Mouse (Mus musculus) embryonic facial prominence, embryonic 14.5 days (tissue): ENCODE measurements at regions not wholly inside any gene's neighbourhood (a gene's known extent, or its start where the extent isn't known, plus 50 kb on each side); places are given as distances from the start of the nearest gene placed in this dataset.

Experiments used
- ATAC-seq: fragments of 200-750 bp; cut with Nextera tagmentation; 2 replicates; pipeline ENCODE4 v1.8.0; 2017; ENCODE audit warnings: low read depth, moderate number of reproducible peaks, moderate TSS enrichment
- DNase-seq: peaks from one replicate; pipeline ENCODE4 v3.0.0-alpha.2; 2015; ENCODE audit warnings: low spot score
- H3K27ac ChIP-seq: fragments of 300-500 bp; sonication (generic); replicated peaks from 2 replicates; pipeline ENCODE4 v1.5.1; 2014; ENCODE audit warnings: low read depth, mild to moderate bottlenecking, low read length, moderate library complexity
- H3K27me3 ChIP-seq: fragments of 300-500 bp; sonication (generic); replicated peaks from 2 replicates; pipeline ENCODE4 v1.6.1; 2014; ENCODE audit warnings: low read length; ENCODE audit not compliant: control insufficient read depth, insufficient read depth
- H3K36me3 ChIP-seq: fragments of 300-500 bp; sonication (generic); 2 replicates; pipeline ENCODE4 v1.6.1; 2014; ENCODE audit warnings: low read length, mixed read lengths; ENCODE audit not compliant: control insufficient read depth, insufficient read depth
- H3K4me1 ChIP-seq: fragments of 300-500 bp; sonication (generic); 2 replicates; pipeline ENCODE4 v1.6.1; 2014; ENCODE audit warnings: antibody characterized with exemption, low read length; ENCODE audit not compliant: control insufficient read depth, insufficient read depth
- H3K4me2 ChIP-seq: fragments of 300-500 bp; sonication (generic); 2 replicates; pipeline ENCODE4 v1.6.1; 2014; ENCODE audit warnings: low read depth, mild to moderate bottlenecking, low read length, moderate library complexity, mixed read lengths
- H3K4me3 ChIP-seq: fragments of 300-500 bp; sonication (generic); 2 replicates; pipeline ENCODE4 v1.5.1; 2014; ENCODE audit warnings: low read depth, mild to moderate bottlenecking, low read length
- H3K9ac ChIP-seq: fragments of 300-500 bp; sonication (generic); 2 replicates; pipeline ENCODE4 v1.6.1; 2014; ENCODE audit warnings: low read depth, mild to moderate bottlenecking, low read length, moderate library complexity, mixed read lengths
- H3K9me3 ChIP-seq: fragments of 300-500 bp; sonication (generic); 2 replicates; pipeline ENCODE4 v1.6.1; 2016; ENCODE audit warnings: low read length; ENCODE audit not compliant: control insufficient read depth
- WGBS: fragments of 180-500 bp; shearing (Covaris S2); extraction: QIAGEN DNeasy Blood & Tissue Kit; methylation state at CpG from one replicate; pipeline ENCODE4 v1.1.7; 2014; 5-methylcytosine and 5-hydroxymethylcytosine counted together

DNA sequence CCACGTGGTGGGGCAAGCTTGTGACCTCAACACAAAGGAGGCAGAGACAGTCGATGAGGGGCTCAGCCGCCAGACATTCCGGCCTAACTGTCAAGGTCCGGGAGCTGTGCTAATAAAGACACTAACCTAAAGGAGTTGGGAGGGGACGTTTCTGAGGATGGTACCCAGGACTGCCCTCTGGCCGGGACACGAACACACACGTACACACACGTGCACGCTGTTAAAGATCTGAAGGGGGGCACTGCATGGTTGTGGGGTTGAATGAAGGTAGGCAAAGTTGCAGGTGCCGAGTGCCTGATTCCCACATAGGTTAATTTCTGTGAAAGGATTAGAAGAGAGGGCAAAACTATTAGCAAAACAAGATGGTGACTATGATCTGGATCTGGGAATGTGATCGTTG lies 65.4 kb upstream of the Mitf start:
- ATAC-seq (no peak), DNase-seq (no peak)
- peaks cover 12% of the 10 kb centered on the region for H3K4me1 ChIP-seq
- no peak overlapping the region for H3K27ac ChIP-seq
- no peak overlapping the region for H3K4me2 ChIP-seq
- no peak overlapping the region for H3K4me3 ChIP-seq
- H3K36me3 ChIP-seq = no peaks in the 10 kb centered on the region
- H3K9me3 ChIP-seq = peaks cover 4% of the 10 kb centered on the region; the same call in 1 of the 2 replicates
- no peaks in the 10 kb centered on the region for H3K27me3 ChIP-seq
- no peak overlapping the region for H3K9ac ChIP-seq
- WGBS = 52% methylated on average over 13 of the region's 13 CpGs

DNA sequence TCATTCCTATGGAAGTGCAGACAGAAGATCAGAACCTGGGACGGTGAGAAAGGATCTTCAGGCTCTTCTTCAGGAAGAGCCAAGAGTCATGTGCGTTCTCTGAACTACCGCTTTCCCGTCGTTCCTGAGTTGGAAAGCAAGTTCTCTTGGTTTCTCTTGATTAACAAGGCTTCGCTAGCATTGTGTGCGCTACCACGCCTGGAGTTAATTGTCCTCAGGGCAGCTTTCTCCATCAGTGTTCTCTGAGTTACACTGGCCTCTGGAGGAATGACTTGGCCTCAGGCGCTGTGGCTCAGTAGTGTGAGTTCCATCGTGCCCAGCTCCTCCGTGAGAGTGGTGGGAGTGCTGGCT lies 66.0 kb upstream of the Mitf start:
- Histone ChIP-seq H3K27ac (no peak overlapping the region), H3K36me3 (no peaks in the 10 kb centered on the region), H3K27me3 (no peaks in the 10 kb centered on the region), H3K4me1 (peaks cover 12% of the 10 kb centered on the region), H3K4me2 (peak overlapping the region; percentile 47), H3K9ac (no peak overlapping the region), H3K4me3 (peak overlapping the region; percentile 14), H3K9me3 (peaks cover 1% of the 10 kb centered on the region; the same call in 1 of the 2 replicates)
- 25% methylated on average over 11 of the region's 11 CpGs for WGBS
- no peak for ATAC-seq
- no peak for DNase-seq

- 9% methylated on average over 13 of the region's 13 CpGs for WGBS
- H3K4me1 ChIP-seq = peaks cover 12% of the 10 kb centered on the region
- H3K9ac ChIP-seq = no peak overlapping the region
- no peaks in the 10 kb centered on the region for H3K36me3 ChIP-seq
- H3K4me3 ChIP-seq = peak overlapping the region; percentile 14
- no peak overlapping the region for H3K27ac ChIP-seq
- DNase-seq = peak; percentile 69
- H3K9me3 ChIP-seq = no peaks in the 10 kb centered on the region
- H3K4me2 ChIP-seq = peak overlapping the region; percentile 47
- no peak for ATAC-seq
- H3K27me3 ChIP-seq = no peaks in the 10 kb centered on the region
Observed at GRCm38 (mm10) chr6:97740107-97740850, 66.6 kb upstream of the Mitf start.

GRCm38 (mm10) chr6:97738846-97739245 lies 68.0 kb upstream of the Mitf start:
- Histone ChIP-seq H3K9ac (no peak overlapping the region), H3K4me2 (no peak overlapping the region), H3K27ac (no peak overlapping the region), H3K4me1 (peaks cover 11% of the 10 kb centered on the region), H3K9me3 (no peaks in the 10 kb centered on the region), H3K4me3 (no peak overlapping the region), H3K27me3 (no peaks in the 10 kb centered on the region), H3K36me3 (no peaks in the 10 kb centered on the region)
- 61% methylated on average over 4 of the region's 4 CpGs for WGBS
- no peak for ATAC-seq
- no peak for DNase-seq

DNA sequence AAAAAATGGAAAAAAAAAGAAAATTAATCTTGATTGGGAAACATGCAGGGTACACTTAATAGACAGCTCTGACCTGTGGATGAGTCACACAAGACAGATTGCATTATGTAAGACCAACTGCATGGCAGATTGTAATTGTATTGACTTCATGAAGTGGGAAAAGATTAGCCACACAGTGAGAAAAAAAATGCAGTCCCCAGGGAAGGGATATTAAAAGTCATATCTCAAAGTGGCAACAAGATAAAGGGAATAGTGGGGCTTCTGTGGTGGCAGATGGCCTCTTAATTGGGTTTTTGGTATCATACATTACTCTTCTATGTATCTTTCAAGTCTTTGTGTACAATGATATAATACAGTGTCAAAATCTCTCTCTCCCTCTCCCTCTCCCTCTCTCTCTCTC lies 76.0 kb upstream of the Mitf start:
- no peak overlapping the region for H3K9ac ChIP-seq
- ATAC-seq (no peak), DNase-seq (no peak)
- no peaks in the 10 kb centered on the region for H3K27me3 ChIP-seq
- H3K4me2 ChIP-seq = no peak overlapping the region
- no peak overlapping the region for H3K4me3 ChIP-seq
- H3K36me3 ChIP-seq = no peaks in the 10 kb centered on the region
- H3K4me1 ChIP-seq = no peaks in the 10 kb centered on the region
- H3K27ac ChIP-seq = no peak overlapping the region
- no peaks in the 10 kb centered on the region for H3K9me3 ChIP-seq

DNA sequence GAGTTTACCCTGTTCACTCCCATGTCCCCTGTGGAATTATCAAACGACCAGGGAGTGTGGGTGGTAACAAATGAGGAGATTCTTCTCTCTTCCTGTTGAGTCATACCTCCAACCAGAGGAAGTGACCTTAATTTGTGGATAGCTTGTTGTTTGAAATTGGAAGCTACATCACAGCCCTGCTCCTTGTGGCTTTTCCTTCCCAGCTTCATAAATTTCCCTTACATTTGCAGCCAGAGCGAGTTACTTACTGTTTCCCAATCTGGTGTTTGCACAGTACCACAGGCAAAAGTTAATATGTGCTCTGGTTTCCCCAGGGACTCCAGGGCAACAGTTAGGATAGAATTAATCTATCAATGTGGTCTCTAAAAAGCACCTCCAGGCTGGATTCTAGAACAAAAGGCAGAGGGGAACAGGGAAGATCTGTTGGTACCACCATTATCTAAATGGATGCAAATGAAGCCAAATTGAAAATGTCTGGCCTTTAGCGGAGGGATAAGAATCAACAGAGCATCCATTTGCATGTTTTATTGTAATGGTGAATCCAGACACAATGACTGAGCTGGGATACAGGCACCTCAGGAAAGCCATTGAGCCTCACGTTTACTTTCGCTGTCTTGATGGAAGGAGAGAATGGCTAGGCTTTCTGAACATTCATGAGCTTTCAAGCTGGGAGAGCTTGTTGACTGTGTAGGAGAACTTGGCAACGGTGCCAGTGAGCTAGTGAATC lies 88.5 kb upstream of the Mitf start:
- Histone ChIP-seq H3K27me3 (no peaks in the 10 kb centered on the region), H3K4me2 (no peak overlapping the region), H3K36me3 (no peaks in the 10 kb centered on the region), H3K4me1 (no peaks in the 10 kb centered on the region), H3K4me3 (no peak overlapping the region), H3K27ac (no peak overlapping the region), H3K9ac (no peak overlapping the region), H3K9me3 (no peaks in the 10 kb centered on the region)
- WGBS = 45% methylated on average over 6 of the region's 6 CpGs
- no peak for ATAC-seq
- peak; percentile 15 for DNase-seq

DNA sequence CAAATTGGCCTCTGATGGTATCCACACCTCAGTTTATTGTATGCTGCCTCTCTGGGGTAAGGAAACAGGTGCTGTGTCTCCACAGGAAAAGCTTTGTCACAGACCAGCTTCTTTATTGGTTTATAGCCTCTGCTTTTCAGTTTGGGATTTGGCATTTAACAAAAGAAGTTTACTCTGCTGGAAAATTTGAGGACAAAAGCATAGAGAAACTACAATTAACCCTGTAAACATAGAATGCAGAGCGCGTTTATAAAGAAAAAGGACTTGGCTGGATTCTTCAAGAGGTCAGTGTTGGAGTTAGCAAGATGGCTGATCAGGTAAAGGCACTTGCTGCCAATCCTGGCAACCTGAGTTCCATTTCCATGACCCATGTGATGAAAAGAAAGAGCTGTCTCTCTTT lies 90.1 kb upstream of the Frmd4b start:
- peak; percentile 37; the same call in 1 of the 2 replicates for ATAC-seq
- Histone ChIP-seq H3K4me3 (no peak overlapping the region), H3K9me3 (no peaks in the 10 kb centered on the region), H3K4me2 (no peak overlapping the region), H3K27ac (no peak overlapping the region), H3K4me1 (no peaks in the 10 kb centered on the region), H3K36me3 (no peaks in the 10 kb centered on the region), H3K9ac (no peak overlapping the region), H3K27me3 (no peaks in the 10 kb centered on the region)
- 83% methylated on average over 2 of the region's 2 CpGs for WGBS
- no peak for DNase-seq

DNA sequence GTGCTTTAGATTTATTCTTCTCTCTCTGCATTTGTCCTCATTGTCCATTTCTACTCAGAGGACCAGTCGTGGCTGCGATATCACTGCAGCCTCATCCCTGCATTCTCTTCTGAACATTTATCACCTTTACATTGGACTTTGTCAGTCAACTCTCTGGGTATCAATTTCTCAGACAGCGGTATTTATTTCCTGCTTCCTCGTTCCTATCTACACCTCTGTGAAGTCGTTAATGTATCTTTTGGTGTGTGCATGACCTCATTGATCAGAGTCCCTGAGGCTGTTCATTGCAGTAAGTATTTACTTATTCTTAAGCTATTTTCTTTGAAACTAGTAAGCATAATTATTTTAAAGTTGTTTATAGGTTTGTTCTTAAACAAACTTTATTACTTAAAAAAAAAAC lies 87.0 kb upstream of the Frmd4b start:
- DNase-seq = no peak
- no peaks in the 10 kb centered on the region for H3K36me3 ChIP-seq
- no peak for ATAC-seq
- no peak overlapping the region for H3K4me2 ChIP-seq
- H3K9ac ChIP-seq = no peak overlapping the region
- no peaks in the 10 kb centered on the region for H3K4me1 ChIP-seq
- H3K4me3 ChIP-seq = no peak overlapping the region
- H3K9me3 ChIP-seq = no peaks in the 10 kb centered on the region
- H3K27ac ChIP-seq = no peak overlapping the region
- no peaks in the 10 kb centered on the region for H3K27me3 ChIP-seq
- WGBS = 79% methylated on average over 5 of the region's 5 CpGs

DNA sequence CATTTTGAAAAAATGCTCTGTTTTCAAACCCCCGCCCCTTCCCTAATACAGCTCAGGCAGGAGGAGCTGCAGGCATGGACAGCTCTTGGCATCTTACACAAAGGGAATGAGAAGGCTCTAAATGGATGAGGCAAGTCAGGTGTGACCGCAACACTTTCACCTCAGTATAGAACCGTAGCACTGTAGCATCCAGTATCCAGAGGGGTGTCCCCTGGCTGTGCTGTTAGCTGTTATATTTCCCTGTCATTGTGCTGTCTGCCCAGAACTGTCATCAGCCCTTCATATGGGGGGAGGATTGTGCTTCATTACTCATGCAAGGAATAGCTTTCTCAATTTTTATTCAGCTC lies 82.4 kb upstream of the Frmd4b start:
- ATAC-seq (no peak), DNase-seq (no peak)
- no peak overlapping the region for H3K4me2 ChIP-seq
- H3K27me3 ChIP-seq = no peaks in the 10 kb centered on the region
- 84% methylated on average over 3 of the region's 3 CpGs for WGBS
- H3K27ac ChIP-seq = no peak overlapping the region
- no peak overlapping the region for H3K4me3 ChIP-seq
- H3K36me3 ChIP-seq = no peaks in the 10 kb centered on the region
- H3K9ac ChIP-seq = no peak overlapping the region
- H3K4me1 ChIP-seq = no peaks in the 10 kb centered on the region
- no peaks in the 10 kb centered on the region for H3K9me3 ChIP-seq
